Mouse (Mus musculus) heart, embryonic 12.5 days (tissue): ENCODE measurements around the gene N4bp3. TPM values are rescaled to one million over a fixed set of nuclear protein-coding genes. Genes with fewer than 3 reads are reported as not detected.
A peak's percentile ranks its signal among the peaks of the same experiment; 100 is the strongest.

Source experiments
- ATAC-seq: fragments of 200-750 bp; cut with Nextera tagmentation; 2 replicates; pipeline ENCODE4 v1.8.0; 2017; ENCODE audit warnings: moderate TSS enrichment, moderate library complexity; ENCODE audit not compliant: insufficient number of reproducible peaks, low FRiP score
- H3K27ac ChIP-seq: fragments of 300-500 bp; sonication (generic); 2 replicates; pipeline ENCODE4 v1.5.1; 2016; ENCODE audit warnings: mild to moderate bottlenecking, moderate library complexity; ENCODE audit not compliant: poor library complexity, severe bottlenecking
- H3K27me3 ChIP-seq: fragments of 300-500 bp; sonication (generic); replicated peaks from 2 replicates; pipeline ENCODE4 v1.6.1; 2016; ENCODE audit warnings: mild to moderate bottlenecking, moderate library complexity
- H3K36me3 ChIP-seq: fragments of 300-500 bp; sonication (generic); 2 replicates; pipeline ENCODE4 v1.6.1; 2016; ENCODE audit warnings: mild to moderate bottlenecking, moderate library complexity
- H3K4me1 ChIP-seq: fragments of 300-500 bp; sonication (generic); replicated peaks from 2 replicates; pipeline ENCODE4 v1.6.1; 2016; ENCODE audit warnings: mild to moderate bottlenecking
- H3K4me2 ChIP-seq: fragments of 300-500 bp; sonication (generic); 2 replicates; pipeline ENCODE4 v1.6.1; 2016; ENCODE audit warnings: mild to moderate bottlenecking, moderate library complexity
- H3K4me3 ChIP-seq: fragments of 300-500 bp; sonication (generic); 2 replicates; pipeline ENCODE4 v1.5.1; 2016; ENCODE audit warnings: mild to moderate bottlenecking
- H3K9ac ChIP-seq: fragments of 300-500 bp; sonication (generic); 2 replicates; pipeline ENCODE4 v1.6.1; 2016; ENCODE audit warnings: mild to moderate bottlenecking, moderate library complexity
- H3K9me3 ChIP-seq: fragments of 300-500 bp; sonication (generic); replicated peaks from 2 replicates; pipeline ENCODE4 v1.6.1; 2016; ENCODE audit warnings: mild to moderate bottlenecking, moderate library complexity
- WGBS: fragments of 180-500 bp; shearing (Covaris S2); methylation state at CpG from one replicate; pipeline ENCODE4 v1.1.7; 2016; 5-methylcytosine and 5-hydroxymethylcytosine counted together
- polyA plus RNA-seq: library from polyadenylated mRNA; unstranded; fragments of >200 nt; fragmentation: Nextera tagmentation; extraction: Ambion mirVana; gene quantifications from 2 replicates; pipeline ENCODE4 v1.2.1, GENCODE M21; 2016

N4bp3 gene
- polyA plus RNA-seq, 1 experiment from 2014 or later: 8.4 TPM

DNA sequence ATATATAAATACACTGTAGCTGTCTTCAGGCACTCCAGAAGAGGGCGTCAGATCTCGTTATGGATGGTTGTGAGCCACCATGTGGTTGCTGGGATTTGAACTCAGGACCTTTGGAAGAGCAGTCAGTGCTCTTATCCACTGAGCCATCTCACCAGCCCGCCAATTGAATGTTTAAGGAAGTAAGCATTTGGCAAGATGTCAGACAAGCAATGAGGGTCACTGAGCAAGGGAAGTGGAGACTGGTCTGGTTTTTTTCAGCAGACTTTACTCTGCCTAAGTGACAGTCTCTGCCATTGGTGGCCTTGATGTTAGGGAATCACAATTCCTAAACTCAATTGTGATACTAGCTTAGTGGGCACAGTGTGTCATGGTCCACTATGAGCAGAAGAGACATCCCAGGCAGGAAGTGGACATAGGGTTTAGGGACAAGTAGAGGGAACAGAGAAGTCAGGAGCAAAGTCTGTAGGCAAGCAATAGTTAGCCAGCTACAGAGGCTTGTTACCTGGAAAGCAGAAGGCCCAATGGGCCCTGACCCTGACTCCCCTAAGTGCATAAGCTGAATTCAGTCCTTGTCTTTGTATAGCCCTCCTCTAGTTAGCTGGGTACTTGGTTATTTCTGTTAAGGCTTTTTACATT, 55.8 kb downstream of the N4bp3 start:
- peaks cover 97% of the 10 kb centered on the region for H3K36me3 ChIP-seq
- no peaks in the 10 kb centered on the region for H3K27me3 ChIP-seq
- H3K9ac ChIP-seq: no peak overlapping the region
- H3K4me2 ChIP-seq: no peak overlapping the region
- no peak overlapping the region for H3K27ac ChIP-seq
- WGBS: 75% methylated on average over 3 of the region's 3 CpGs
- no peak; the same call in 1 of the 2 replicates for ATAC-seq
- no peak overlapping the region for H3K4me3 ChIP-seq
- H3K4me1 ChIP-seq: no peaks in the 10 kb centered on the region
- H3K9me3 ChIP-seq: no peaks in the 10 kb centered on the region

- ATAC-seq: peak; percentile 17; the same call in 1 of the 2 replicates
- H3K9me3 ChIP-seq: 0 out of 2 replicates have a peak, but pooled peaks cover 4% of the 10 kb centered on the region
- WGBS: 94% methylated on average over 6 of the region's 6 CpGs
- H3K36me3 ChIP-seq: peaks cover 97% of the 10 kb centered on the region
- H3K9ac ChIP-seq: no peak overlapping the region
- H3K4me3 ChIP-seq: no peak overlapping the region
- no peaks in the 10 kb centered on the region for H3K4me1 ChIP-seq
- H3K27ac ChIP-seq: no peak overlapping the region
- H3K4me2 ChIP-seq: no peak overlapping the region
- H3K27me3 ChIP-seq: no peaks in the 10 kb centered on the region
Measured at GRCm38 (mm10) chr11:51593849-51594248, 56.8 kb downstream of the N4bp3 start.

DNA sequence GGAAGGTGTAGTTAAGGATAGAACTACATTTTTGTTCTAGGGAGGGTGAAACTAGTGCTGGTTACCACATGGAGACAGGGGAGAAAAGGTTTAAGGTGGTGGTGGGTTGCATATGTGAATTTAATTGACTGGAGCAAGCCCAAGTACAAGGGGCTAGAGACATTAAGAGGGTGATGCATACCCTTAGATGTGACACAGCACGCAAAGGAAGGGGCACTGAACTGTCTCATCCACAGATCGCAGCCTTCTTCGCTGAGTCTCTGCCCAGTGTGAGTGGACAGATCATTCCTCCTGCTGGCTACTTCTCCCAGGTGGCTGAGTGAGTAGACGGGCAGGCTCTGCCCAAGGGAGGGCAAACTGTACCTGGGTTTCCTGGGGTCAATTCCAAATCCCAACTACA, 57.3 kb downstream of the N4bp3 start:
- H3K4me3 ChIP-seq: no peak overlapping the region
- H3K27ac ChIP-seq: no peak overlapping the region
- no peaks in the 10 kb centered on the region for H3K27me3 ChIP-seq
- H3K9ac ChIP-seq: no peak overlapping the region
- H3K9me3 ChIP-seq: 0 out of 2 replicates have a peak, but pooled peaks cover 6% of the 10 kb centered on the region
- H3K4me2 ChIP-seq: no peak overlapping the region
- ATAC-seq: no peak
- WGBS: 94% methylated on average over 4 of the region's 4 CpGs
- H3K4me1 ChIP-seq: no peaks in the 10 kb centered on the region
- H3K36me3 ChIP-seq: peaks cover 97% of the 10 kb centered on the region

Other genes with a start within 250 kb of the N4bp3 start
- 15.1 and 16.9 TPM in 2 replicates for gene Phykpl, start 66.1 kb downstream of the N4bp3 start, polyA plus RNA-seq
- 428 and 457 TPM in 2 replicates for gene Hnrnpab, start 44.0 kb downstream of the N4bp3 start, polyA plus RNA-seq
- gene Nhp2, start 31.1 kb downstream of the N4bp3 start, polyA plus RNA-seq: 89.6 and 91.9 TPM in 2 replicates
- 27.9 and 28.5 TPM in 2 replicates for gene Rmnd5b, start 14.9 kb downstream of the N4bp3 start, polyA plus RNA-seq
- 0.77 and 1.0 TPM in 2 replicates for gene D930048N14Rik, start 112 bp upstream of the N4bp3 start, polyA plus RNA-seq
- gene 0610009B22Rik, start 38.0 kb upstream of the N4bp3 start, polyA plus RNA-seq: 68.1 and 69.7 TPM in 2 replicates
- gene Sec24a, start 112.8 kb upstream of the N4bp3 start, polyA plus RNA-seq: 14.6 and 15.2 TPM in 2 replicates
- gene Sar1b, start 112.8 kb upstream of the N4bp3 start, polyA plus RNA-seq: 123 and 127 TPM in 2 replicates
- gene Jade2, start 206.8 kb upstream of the N4bp3 start, polyA plus RNA-seq: 0.57 and 0.81 TPM in 2 replicates